Mouse (Mus musculus) heart, postnatal 0 days (tissue): ENCODE results near the gene Nup88.

Experiments used
- CTCF ChIP-seq: IDR thresholded peaks from 2 replicates; pipeline ENCODE4 v1.5.1; 2016; ENCODE audit warnings: antibody characterized with exemption, control low read depth, low read depth
- EP300 ChIP-seq: IDR thresholded peaks from 2 replicates; pipeline ENCODE4 v1.6.1; 2016; ENCODE audit warnings: antibody characterized with exemption, low read depth

DNA sequence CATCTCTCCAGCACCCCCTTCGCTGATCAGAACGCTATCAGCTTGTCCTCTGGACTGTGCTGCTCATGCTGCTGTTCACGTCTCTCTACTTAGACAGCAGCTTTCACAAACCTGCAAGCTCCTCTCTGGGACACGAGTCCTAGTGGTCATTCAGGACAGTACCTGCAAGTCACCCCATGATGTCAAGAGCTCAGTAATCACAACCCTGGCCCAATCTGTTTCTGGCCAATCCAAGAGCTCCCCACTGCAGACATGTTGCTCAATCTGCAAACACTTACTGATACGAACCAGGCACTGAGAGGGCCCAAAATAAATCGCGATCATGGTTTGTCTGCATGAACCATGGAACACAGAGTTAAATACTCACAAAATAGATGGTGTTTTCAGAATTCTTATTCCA is 43.0 kb upstream of the Nup88 start:
- no peak for TF ChIP-seq CTCF
- TF ChIP-seq EP300: no peak
